Mouse (Mus musculus): ENCODE measurements at regions not wholly inside any gene's neighbourhood (a gene's known extent, or its start where the extent isn't known, plus 50 kb on each side); places are given as distances from the start of the nearest gene placed in this dataset.

GRCm38 (mm10) chr14:46638516-46638915, 121.8 kb upstream of the Cdkn3 start:
- DNase-seq (ENCODE audit: low spot score) = no peak

- DNase-seq (ENCODE audit: low spot score) = no peak
These were observed 123.1 kb upstream of the Cdkn3 start for GRCm38 (mm10) chr14:46637240-46637639.

GRCm38 (mm10) chr14:46636364-46636763, 124.0 kb upstream of the Cdkn3 start:
- DNase-seq (ENCODE audit: low spot score) = peak; percentile 19

GRCm38 (mm10) chr14:46635322-46635721, 125.0 kb upstream of the Cdkn3 start:
- peak; percentile 19 for DNase-seq (ENCODE audit: low spot score)

- no peak for DNase-seq (ENCODE audit: low spot score)
These were observed 125.6 kb upstream of the Cdkn3 start for GRCm38 (mm10) chr14:46634656-46635244.

- DNase-seq (ENCODE audit: low spot score) = no peak
These were observed 126.1 kb upstream of the Cdkn3 start for GRCm38 (mm10) chr14:46634251-46634650.

- DNase-seq (ENCODE audit: low spot score) = no peak
These were observed 132.7 kb upstream of the Cdkn3 start for GRCm38 (mm10) chr14:46627690-46628089.

- DNase-seq (ENCODE audit: low spot score) = no peak
These were observed 134.6 kb upstream of the Cdkn3 start for GRCm38 (mm10) chr14:46625760-46626159.

- DNase-seq (ENCODE audit: low spot score) = no peak
These were observed 136.7 kb upstream of the Cdkn3 start for GRCm38 (mm10) chr14:46623645-46624044.

GRCm38 (mm10) chr14:46616030-46616429, 144.3 kb upstream of the Cdkn3 start:
- DNase-seq (ENCODE audit: low spot score) = no peak

- no peak for DNase-seq (ENCODE audit: low spot score)
These were observed 145.4 kb upstream of the Cdkn3 start for GRCm38 (mm10) chr14:46614936-46615335.

GRCm38 (mm10) chr14:46613748-46614147, 146.6 kb upstream of the Cdkn3 start:
- DNase-seq (ENCODE audit: low spot score) = no peak

GRCm38 (mm10) chr14:46613211-46613610, 147.1 kb upstream of the Cdkn3 start:
- no peak for DNase-seq (ENCODE audit: low spot score)

- DNase-seq (ENCODE audit: low spot score) = no peak
These were observed 147.8 kb upstream of the Cdkn3 start for GRCm38 (mm10) chr14:46612584-46612983.

GRCm38 (mm10) chr14:46610926-46611325, 149.4 kb upstream of the Cdkn3 start:
- DNase-seq (ENCODE audit: low spot score) = no peak

GRCm38 (mm10) chr14:46610226-46610855, 150.0 kb upstream of the Cdkn3 start:
- no peak for DNase-seq (ENCODE audit: low spot score)

- no peak for DNase-seq (ENCODE audit: low spot score)
These were observed 153.6 kb upstream of the Cdkn3 start for GRCm38 (mm10) chr14:46606694-46607093.

- DNase-seq (ENCODE audit: low spot score) = no peak
These were observed 154.3 kb upstream of the Cdkn3 start for GRCm38 (mm10) chr14:46606037-46606436.

GRCm38 (mm10) chr14:46604886-46605531, 155.3 kb upstream of the Cdkn3 start:
- no peak for DNase-seq (ENCODE audit: low spot score)

- no peak for DNase-seq (ENCODE audit: low spot score)
These were observed 156.0 kb upstream of the Cdkn3 start for GRCm38 (mm10) chr14:46604156-46604885.

GRCm38 (mm10) chr14:46596696-46597359, 163.5 kb upstream of the Cdkn3 start:
- DNase-seq (ENCODE audit: low spot score) = no peak

GRCm38 (mm10) chr14:46594151-46594550, 166.2 kb upstream of the Cdkn3 start:
- no peak for DNase-seq (ENCODE audit: low spot score)

All from adipocyte (in vitro differentiated cells).